Mouse (Mus musculus): ENCODE measurements at regions not wholly inside any gene's neighbourhood (a gene's known extent, or its start where the extent isn't known, plus 50 kb on each side); places are given as distances from the start of the nearest gene placed in this dataset.
"Not testable (repeated sequence)": the region's sequence is repeated elsewhere in the genome, so short reads cannot be mapped to it uniquely, and the experiment has no call there.

DNA sequence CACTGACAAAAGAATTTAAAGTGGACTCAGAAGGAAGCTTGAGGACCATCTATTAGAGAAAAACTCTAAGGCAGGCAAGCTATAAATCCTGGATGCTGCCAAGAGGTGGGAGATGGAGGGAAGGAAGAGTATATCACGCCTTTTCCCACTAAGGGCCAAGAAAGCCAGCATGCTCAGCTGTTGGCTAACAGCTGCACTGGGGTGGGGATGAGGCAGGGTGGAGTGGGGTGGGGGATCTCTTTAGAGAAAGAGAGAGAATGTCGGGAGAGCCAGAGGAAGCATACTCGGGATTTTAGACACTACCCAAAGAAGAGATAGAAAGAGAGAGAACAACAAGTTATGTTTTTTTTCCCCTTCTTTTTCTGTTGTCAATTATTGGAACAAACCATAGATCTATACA, 115.2 kb upstream of the Shb start:
- no peak for DNase-seq (ENCODE audit: low spot score in 2 of 2)

DNA sequence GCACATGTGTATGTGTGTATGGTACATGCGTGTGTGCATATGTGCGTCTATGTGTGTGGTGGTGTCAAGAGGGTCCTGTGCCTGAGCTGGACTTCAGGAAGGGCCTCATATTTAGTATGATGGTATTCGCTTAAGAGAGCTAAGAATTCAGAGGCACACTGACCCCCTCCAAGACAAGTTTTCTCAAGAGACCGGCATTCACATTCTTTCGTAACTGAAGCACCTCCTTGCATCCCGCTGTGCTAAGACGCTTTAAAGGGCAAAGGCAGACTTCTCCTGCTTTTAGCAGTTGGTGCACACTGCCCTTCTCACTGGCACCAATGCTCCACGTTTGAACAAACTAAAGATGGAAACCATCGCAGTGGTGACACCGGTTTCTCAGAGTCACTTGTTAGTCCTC, 110.3 kb upstream of the Shb start:
- no peak for DNase-seq (ENCODE audit: low spot score in 2 of 2)

GRCm38 (mm10) chr4:45641272-45641671, 109.0 kb upstream of the Shb start:
- no peak for DNase-seq (ENCODE audit: low spot score in 2 of 2)

DNA sequence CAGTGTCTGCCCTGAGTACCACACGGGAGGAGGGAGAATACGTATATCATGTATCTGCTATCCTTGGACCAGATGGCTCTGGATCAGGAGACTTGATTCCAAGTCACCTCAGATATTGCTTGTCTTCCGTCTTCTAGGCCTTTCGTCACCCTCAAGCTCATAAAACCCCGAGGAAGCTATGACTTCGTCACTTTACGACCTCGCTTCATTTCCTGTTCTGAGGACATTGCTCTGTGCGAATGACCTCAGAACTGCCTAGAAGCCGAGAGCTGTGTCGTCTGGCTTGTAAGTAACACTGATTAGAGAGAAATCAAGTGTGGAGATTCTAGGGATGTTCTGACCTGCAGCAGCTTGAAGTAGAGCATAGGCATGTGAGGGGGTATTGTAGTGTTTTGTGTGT, 108.4 kb upstream of the Shb start:
- DNase-seq (ENCODE audit: low spot score in 2 of 2): no peak

DNA sequence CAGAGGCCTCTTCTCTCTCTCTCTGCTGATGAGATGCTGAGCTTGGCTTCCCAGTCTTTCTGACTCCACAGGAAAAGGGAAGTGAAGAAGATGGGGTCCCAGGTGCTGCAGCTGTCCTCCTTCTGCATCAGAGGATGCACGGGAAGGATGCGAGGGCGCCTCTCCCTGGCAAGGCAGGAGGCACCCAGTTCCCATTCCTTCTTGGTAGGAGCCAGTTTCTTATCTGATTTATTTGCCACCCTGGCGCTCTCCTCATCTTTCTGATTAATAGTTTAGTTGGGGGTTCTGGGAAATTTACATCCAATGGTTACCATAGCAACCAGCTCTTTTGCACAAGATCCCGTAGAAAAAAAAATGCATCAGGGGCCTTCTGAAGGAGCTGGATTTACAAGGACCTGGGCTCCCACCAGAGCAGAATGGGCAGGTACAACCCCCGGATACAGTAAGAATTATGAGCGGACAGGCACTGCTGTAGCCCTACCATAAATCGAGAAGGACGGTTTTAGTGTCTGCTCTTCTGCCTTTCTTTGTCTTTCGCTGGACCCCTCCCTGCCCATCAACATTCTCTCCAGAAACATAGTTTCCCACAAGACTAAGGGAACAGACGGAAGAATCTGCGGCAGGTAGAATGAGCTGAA, 107.2 kb upstream of the Shb start:
- DNase-seq (ENCODE audit: low spot score in 2 of 2): no peak

GRCm38 (mm10) chr4:45638411-45638810, 106.1 kb upstream of the Shb start:
- no peak for DNase-seq (ENCODE audit: low spot score in 2 of 2)

DNA sequence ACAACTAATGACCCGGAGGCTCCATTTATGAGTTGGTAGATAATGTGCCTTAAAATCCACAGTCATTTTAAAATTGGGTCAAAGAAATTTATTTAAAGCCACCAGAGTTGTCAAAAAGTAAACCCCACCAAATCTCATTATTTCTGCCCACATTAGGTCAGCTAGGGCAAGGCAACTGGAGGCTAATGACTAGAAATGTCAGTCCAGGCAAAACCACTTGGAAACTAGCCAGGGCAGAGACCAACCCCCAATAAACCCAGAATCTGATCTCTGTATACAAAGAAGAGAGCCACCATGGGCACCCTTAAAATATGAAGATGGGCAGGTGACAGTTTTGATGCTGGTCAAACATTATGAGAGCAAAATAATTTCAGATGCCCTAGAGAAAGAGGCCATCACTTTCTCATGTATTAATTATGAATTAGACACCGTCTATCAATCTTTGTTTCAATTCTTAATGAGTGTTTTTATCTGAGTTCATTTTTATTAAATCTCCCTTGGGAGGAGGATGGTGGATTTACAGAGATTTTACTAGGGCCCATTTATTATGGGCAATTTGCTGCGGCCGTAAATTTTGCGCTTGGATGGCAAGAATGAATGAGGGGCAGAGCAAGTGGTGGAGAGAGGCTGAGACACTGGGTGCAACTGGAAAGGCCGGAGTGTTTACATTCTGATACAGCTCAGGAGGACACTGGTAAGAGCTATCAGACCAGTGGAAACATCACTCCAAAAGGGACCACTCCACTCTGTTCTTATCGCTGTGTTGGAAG, 99.2 kb upstream of the Shb start:
- DNase-seq (ENCODE audit: low spot score in 2 of 2): no peak

- no peak for DNase-seq (ENCODE audit: low spot score in 2 of 2)
Observed at GRCm38 (mm10) chr4:45625633-45626032, 93.4 kb upstream of the Shb start.

DNA sequence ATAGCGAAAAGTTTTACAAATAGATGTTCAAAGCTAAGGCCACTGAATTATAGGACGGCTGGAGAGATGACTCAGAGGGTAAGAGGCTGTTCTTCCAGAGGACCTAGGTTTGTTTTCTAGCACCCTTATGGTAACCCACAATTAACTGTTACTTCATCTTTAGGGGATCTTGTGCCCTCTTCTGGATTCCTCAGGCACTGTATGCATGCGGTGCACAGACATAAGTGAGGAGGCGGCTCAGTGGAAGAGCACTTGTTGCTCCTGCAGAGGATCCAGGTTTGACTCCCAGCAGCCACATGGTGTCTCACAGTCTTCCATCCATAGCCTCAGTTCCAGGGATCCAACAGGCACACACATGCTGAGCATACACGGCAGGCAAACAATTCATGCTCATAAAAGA, 89.7 kb upstream of the Shb start:
- DNase-seq (ENCODE audit: low spot score in 2 of 2): no peak

DNA sequence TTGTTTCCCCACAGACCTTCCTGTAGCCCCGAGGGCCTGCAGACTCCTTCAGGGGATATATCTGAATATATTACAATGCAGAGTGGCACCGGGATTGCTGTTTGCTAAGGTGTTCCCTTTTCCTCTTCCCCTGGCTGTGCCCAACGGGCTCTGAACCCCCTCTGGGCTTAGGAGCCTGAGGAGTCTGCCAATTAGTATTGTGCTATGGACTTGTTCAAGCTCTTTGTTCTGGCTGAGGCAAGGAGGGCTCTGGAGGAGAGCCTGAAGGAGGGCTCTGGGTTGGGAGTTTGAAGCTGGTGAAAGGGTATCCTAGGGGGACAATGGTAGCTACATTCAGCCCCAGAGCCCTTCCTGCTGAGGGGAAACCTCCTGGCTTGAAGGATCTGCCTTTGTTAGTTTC, 84.9 kb upstream of the Shb start:
- DNase-seq (ENCODE audit: low spot score in 2 of 2): no peak

DNA sequence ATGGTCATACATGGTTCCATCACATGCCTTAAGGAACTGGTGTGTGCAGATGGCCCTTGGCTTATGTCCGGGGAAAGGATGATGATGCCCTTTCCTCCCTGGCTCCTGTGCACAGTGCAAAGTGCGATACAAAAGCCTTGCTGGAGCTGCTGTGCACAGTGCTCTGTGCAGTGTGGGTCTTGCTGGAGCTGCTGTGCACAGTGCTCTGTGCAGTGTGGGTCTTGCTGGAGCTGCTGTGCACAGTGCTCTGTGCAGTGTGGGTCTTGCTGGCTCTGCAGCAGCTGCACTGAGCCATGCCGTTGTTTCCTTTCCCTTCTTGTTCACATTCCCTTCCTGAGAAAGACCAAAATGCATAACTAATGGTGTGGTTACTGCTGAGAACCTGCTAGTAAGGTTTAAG, 81.2 kb upstream of the Shb start:
- not testable (repeated sequence) for DNase-seq (ENCODE audit: low spot score in 2 of 2)

DNA sequence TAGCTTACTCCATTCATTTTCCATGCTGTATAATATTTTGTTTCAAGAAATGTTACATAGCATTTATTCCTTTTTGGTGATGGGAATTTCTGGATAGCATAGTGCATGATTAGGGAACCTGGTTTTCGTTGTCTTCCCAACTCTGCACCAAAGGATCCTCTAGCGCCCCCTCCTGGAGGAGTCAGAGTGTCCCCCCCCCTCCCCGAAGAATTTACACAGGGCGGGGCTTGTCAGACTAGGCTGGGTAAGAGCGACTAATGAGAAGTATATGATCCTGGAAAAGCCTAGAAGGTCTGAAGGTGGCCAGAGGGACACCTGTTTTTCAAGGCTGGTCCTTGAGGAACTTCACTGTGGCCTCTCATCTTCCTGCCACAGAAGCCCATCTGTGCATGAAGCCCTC, 79.9 kb upstream of the Shb start:
- no peak for DNase-seq (ENCODE audit: low spot score in 2 of 2)

- no peak for DNase-seq (ENCODE audit: low spot score in 2 of 2)
Observed at GRCm38 (mm10) chr4:45610937-45611336, 78.7 kb upstream of the Shb start.

DNA sequence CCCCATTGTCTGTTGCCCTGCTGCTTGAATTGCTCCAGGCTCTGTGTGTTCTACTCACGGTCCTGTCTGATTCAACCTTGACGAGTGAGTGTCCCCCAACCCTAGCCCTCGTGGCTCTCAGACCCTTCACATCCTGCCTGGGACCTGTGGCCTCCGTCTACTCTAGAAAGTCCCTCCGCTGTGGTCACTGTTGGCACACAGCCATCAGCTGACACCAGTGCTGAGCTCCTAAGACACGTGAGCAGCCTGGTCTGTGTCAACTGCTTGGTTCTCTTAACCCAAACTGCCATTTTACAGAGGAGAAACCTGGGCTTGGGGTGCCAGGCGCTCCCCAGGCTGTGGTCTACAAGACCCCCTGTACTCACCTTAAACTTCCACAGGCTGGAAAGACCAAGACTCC, 74.3 kb upstream of the Shb start:
- DNase-seq (ENCODE audit: low spot score in 2 of 2): no peak

DNA sequence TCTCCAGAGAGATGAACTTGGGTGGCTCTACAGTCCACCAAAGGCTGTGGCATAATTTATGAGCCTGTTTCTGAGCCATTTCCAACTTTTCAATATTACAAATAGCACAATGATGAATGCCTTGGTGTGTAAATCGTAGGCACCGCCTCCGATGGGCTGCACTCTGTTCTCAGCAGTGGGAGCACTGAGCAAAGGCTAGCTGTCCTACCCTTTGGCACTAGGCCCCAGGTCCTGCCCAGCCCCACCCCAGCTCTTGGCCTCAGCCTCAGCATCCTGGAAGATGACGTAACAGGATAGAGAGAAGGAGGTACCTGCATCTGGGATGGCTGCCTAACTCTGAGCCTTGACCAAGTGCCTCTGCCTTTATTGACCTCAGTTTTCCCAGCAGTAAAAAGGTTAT, 73.4 kb upstream of the Shb start:
- no peak for DNase-seq (ENCODE audit: low spot score in 2 of 2)

DNA sequence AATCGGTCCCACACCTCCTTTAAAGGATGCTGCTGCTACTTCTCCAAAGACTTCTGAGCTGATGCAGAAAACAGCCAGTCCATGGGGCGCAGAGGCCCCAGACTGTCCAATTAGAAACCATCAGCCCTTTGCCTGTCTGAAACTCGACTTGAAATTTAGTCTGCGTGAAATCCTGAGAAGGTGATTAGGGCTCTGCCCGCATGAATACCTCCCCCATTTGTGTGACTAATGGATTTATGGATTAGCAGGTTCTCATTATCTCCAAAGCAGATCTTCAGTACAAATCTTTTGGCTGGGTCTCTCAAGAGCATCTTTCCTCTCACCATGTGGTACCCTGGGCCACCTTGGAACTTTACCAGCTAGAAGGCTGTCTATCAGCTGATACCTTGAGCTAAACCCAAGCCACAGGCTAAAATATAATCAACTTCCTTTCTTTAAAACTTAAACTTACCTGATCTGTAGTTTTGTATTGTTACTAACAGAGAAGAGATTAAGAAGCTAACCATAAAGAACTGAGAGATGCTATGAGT, 72.1 kb upstream of the Shb start:
- DNase-seq (ENCODE audit: low spot score in 2 of 2): no peak

DNA sequence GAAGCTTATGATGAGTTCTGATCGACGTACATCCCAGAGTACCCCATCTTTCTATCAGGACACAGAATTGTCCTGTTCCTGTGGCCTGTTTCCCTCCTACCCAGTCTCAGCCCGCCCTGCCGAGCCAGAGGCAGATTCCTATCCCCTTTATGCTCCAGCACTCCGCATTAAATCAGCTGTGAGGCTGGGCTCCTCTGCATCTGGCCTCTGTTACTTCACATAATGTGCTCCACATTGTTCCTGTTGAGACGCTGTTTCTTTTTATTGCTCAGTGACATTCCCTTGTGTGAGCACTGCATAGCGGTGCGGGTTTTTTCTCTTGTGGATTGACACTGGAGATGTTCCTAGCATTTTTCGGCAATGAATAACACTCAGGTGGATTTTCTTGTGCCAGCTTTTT, 68.2 kb upstream of the Shb start:
- DNase-seq (ENCODE audit: low spot score in 2 of 2): no peak

- no peak for DNase-seq (ENCODE audit: low spot score in 2 of 2)
Observed at GRCm38 (mm10) chr4:45593435-45593991, 61.2 kb upstream of the Shb start.

DNA sequence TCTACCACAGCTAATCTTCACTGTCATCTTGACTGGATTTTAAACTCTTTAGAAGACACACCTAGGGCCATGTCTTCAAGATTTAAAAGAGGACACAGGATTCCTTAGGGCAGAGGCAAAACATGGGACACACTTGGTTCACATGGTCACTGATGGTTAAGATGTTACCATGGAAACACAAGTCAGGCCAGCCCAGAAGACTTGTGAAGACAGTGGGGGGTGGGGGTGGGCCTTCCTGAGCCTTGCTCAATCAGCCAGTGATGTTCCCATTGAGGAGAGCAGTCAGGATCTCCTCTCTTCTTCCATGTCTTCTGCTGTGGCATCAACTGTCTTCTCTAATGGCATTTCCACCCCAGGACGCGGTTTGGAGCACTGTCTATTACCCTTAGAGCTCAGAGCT, 60.5 kb upstream of the Shb start:
- no peak for DNase-seq (ENCODE audit: low spot score in 2 of 2)

DNA sequence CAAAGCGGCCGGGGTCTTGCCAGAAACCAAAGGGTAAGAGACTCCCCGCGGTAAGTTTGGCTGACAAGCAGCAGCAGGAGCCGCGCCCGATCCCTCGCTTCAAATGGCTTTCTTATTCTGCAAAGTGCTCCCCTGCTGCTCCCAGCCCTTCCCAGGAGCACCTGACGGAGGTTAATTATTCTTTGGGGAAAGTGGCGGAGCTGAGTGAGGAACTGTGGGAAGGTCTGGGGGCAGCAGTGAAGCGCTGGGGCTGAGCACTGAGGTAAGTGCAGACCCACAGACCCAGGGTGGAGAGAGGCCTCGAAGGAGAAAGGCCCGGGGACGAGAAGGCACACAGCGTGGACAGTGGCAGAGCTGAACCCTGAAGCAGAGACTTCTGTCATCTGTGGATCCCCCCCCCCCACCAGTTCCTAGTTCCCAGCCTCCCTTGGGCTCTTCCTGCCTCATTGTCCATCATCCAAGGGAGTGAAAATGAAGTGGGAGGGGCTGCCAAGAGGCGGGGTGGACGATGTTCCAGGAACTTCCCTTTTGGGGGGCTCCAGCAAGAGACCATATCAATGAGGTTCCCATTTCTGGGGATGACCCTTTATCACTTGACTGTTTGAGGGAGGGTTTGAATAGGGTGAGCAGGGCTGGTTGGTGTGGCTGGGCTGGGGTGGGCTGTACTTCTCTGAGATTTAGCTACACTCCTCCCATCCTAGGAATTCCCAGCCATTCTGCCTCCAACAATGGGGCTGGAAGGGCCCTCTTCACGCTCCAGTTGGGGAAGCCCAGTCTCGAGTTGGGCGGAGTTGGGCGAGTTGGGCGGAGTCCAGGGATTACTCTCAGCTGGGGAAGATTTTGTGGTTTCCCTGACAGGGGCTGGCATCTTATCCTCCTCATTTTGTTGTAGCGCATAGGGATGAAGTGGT, 59.4 kb upstream of the Shb start:
- no peak for DNase-seq (ENCODE audit: low spot score in 2 of 2)

DNA sequence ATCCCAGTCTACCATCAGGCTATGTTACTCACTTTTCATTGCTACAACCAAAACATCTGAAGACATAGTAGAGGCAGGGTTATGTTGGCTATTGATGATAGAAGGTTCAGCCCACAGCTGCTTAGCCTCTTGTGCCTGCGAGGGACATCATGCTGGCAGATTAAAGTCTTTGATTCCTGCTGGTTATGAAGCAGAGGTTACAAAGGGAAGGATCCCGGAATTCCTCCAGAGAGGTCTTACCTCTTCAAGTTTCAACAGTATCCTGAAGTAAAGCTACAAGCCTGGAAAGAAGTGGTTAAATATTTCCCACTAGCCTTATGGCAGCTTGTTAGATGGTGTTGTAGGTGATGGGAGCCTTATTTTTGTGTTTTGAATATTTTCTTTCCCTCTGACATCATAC, 58.6 kb upstream of the Shb start:
- no peak for DNase-seq (ENCODE audit: low spot score in 2 of 2)

DNA sequence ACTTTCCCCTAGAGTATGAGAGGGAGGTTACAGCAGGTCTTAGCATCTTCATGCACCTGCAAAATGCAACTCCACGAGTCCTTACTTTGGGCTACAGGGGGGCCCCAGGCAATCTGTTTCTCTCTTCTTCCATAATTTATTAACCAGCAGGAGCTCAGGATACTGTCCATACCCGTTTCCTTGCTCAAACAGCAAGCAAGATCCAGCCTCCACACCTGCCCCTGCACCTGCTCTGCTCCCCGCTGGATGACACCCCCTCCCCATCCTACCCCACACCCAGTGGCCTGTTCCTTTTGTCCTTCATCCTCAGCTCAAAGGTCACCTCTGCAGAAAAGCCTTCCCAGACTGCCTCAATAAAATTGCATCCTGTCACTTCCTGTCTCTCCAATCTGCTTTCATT, 56.1 kb upstream of the Shb start:
- no peak for DNase-seq (ENCODE audit: low spot score in 2 of 2)

Measured in frontal cortex, postnatal 10 days (tissue).